Mouse (Mus musculus) adrenal gland, postnatal 36 days (tissue): Measurements from ENCODE around the gene Gadd45a. TPM values are rescaled to one million over a fixed set of nuclear protein-coding genes. Genes with fewer than 3 reads are reported as not detected.
"Not testable (repeated sequence)": the region's sequence is repeated elsewhere in the genome, so short reads cannot be mapped to it uniquely, and the experiment has no call there.

ENCODE experiments used
- DNase-seq, 2 experiments: peaks; one replicate each; pipeline ENCODE4 v3.0.0; 2021; ENCODE audit warnings: mixed read lengths in 1 of 2
- total RNA-seq, 2 experiments: library from RNA; stranded (reverse); gene quantifications; 2 replicates each; pipeline ENCODE4 v1.2.3; 2021

Gene Gadd45a
- total RNA-seq, 2 experiments from 2014 or later, result 26.2 to 54.8 TPM

- not testable (repeated sequence) for DNase-seq
Observed at GRCm38 (mm10) chr6:67019001-67019400, 18.3 kb downstream of the Gadd45a start.

- DNase-seq, result no peak
Observed at GRCm38 (mm10) chr6:67018365-67018764, 18.9 kb downstream of the Gadd45a start.

- no peak for DNase-seq
Observed at GRCm38 (mm10) chr6:67016520-67017111, 20.6 kb downstream of the Gadd45a start.

- DNase-seq, result peak in 1 of 2 experiments; percentile 7
Observed at GRCm38 (mm10) chr6:67015739-67016519, 21.3 kb downstream of the Gadd45a start.

- peak; percentile 25 to 28 for DNase-seq
Observed at GRCm38 (mm10) chr6:67014679-67015075, 22.6 kb downstream of the Gadd45a start.

GRCm38 (mm10) chr6:67013949-67014678 lies 23.1 kb downstream of the Gadd45a start:
- DNase-seq, result no peak

GRCm38 (mm10) chr6:67013293-67013948 lies 23.8 kb downstream of the Gadd45a start:
- peak in 1 of 2 experiments; percentile 3 for DNase-seq

- no peak for DNase-seq
Observed at GRCm38 (mm10) chr6:67011217-67011518, 26.1 kb downstream of the Gadd45a start.

- DNase-seq, result no peak
Observed at GRCm38 (mm10) chr6:67010370-67011216, 26.7 kb downstream of the Gadd45a start.

GRCm38 (mm10) chr6:67009888-67010287 lies 27.4 kb downstream of the Gadd45a start:
- DNase-seq, result no peak

GRCm38 (mm10) chr6:66999800-67000199 lies 37.5 kb downstream of the Gadd45a start:
- no peak for DNase-seq

GRCm38 (mm10) chr6:66998645-66999044 lies 38.6 kb downstream of the Gadd45a start:
- DNase-seq, result peak; percentile 62 to 67

GRCm38 (mm10) chr6:66996257-66996656 lies 41.0 kb downstream of the Gadd45a start:
- no peak for DNase-seq

- DNase-seq, result no peak
Observed at GRCm38 (mm10) chr6:66995825-66996224, 41.4 kb downstream of the Gadd45a start.

- no peak for DNase-seq
Observed at GRCm38 (mm10) chr6:66994981-66995380, 42.3 kb downstream of the Gadd45a start.

GRCm38 (mm10) chr6:66992786-66993185 lies 44.5 kb downstream of the Gadd45a start:
- no peak for DNase-seq

- DNase-seq, result peak; percentile 12 to 26
Observed at GRCm38 (mm10) chr6:66992232-66992631, 45.0 kb downstream of the Gadd45a start.

GRCm38 (mm10) chr6:66989518-66989917 lies 47.7 kb downstream of the Gadd45a start:
- no peak for DNase-seq

GRCm38 (mm10) chr6:66989037-66989436 lies 48.2 kb downstream of the Gadd45a start:
- no peak for DNase-seq

- DNase-seq, result no peak
Observed at GRCm38 (mm10) chr6:66988363-66988762, 48.9 kb downstream of the Gadd45a start.

- no peak for DNase-seq
Observed at GRCm38 (mm10) chr6:66987643-66988042, 49.6 kb downstream of the Gadd45a start.

- DNase-seq, result no peak
Observed at GRCm38 (mm10) chr6:66986063-66986462, 51.2 kb downstream of the Gadd45a start.
